10 mouse cellular contexts compared by ENCODE assay signal in genomic region chr6:66200136-66200790, GRCm38 (mm10).
A peak's percentile ranks its signal among the peaks of the same experiment; 100 is the strongest.
DNase-seq lines count a peak whose midpoint lies in the region; ATAC-seq and TF ChIP-seq lines count a peak whose summit lies in the region.
"Had no signal": no experiment of that assay in that cellular context is flagged by ENCODE, and none has a peak within 500 bp of the region (broad histone marks: within the 10 kb centered on the region; RNA-seq: fewer than 3 reads in every experiment).

No protein-coding gene starts in this region.

- TF ChIP-seq POLR2A in heart, adult 2 months (IDR thresholded peaks at IDR 0.05; ENCODE audit: insufficient read depth, low read depth, low read length): no peak
- no peak for TF ChIP-seq POLR2A in CH12.LX (IDR thresholded peaks at IDR 0.05; ENCODE audit: low read depth, low read length)

- no peak overlapping the region for H3K9ac ChIP-seq in heart, embryonic 13.5 days
- H3K9ac ChIP-seq in heart, adult 2 months (ENCODE audit: low read depth, low read length): no peak overlapping the region
- no peak overlapping the region for H3K9ac ChIP-seq in CH12.LX (ENCODE audit: insufficient read depth, low read depth)
- H3K9ac ChIP-seq: embryonic facial prominence, embryonic 13.5 days; liver, embryonic 14.5 days had no signal

- 8% methylated on average over 6 of the region's 6 CpGs for WGBS in heart, embryonic 13.5 days
- 9% methylated on average over 6 of the region's 6 CpGs for WGBS in heart, adult 2 months
- 89% methylated on average over 6 of the region's 6 CpGs for WGBS in forebrain, embryonic 10.5 days

- no peak for ATAC-seq in heart, embryonic 13.5 days (ENCODE audit: extremely low read depth, insufficient number of reproducible peaks, low FRiP score, low TSS enrichment)
- ATAC-seq in megakaryocyte, adult 5-6 weeks (ENCODE audit: poor library complexity, severe bottlenecking): peak; percentile 45
- no peak for ATAC-seq in cerebellum, adult (ENCODE audit: insufficient number of reproducible peaks, low FRiP score, low TSS enrichment)

- peak overlapping the region; percentile 6; the same call in 1 of the 2 replicates for H3K4me3 ChIP-seq in heart, embryonic 13.5 days
- H3K4me3 ChIP-seq in heart, adult 2 months: no peak overlapping the region
- no peak overlapping the region for H3K4me3 ChIP-seq in CH12.LX (replicated peaks in 1 of 3; ENCODE audit: low read depth in 2 of 3, low read length in 2 of 3, poor library complexity in 1 of 3)
- no peak overlapping the region for H3K4me3 ChIP-seq in forebrain, embryonic 10.5 days
- H3K4me3 ChIP-seq: embryonic facial prominence, embryonic 13.5 days had no signal

- peak overlapping the region; percentile 47 for H3K4me2 ChIP-seq in heart, embryonic 13.5 days
- peak overlapping the region; percentile 15; the same call in 1 of the 2 replicates for H3K4me2 ChIP-seq in CH12.LX (ENCODE audit: insufficient read depth, low read depth, poor library complexity, severe bottlenecking)
- H3K4me2 ChIP-seq: embryonic facial prominence, embryonic 13.5 days had no signal

- peak overlapping the region; percentile 13 for H3K27ac ChIP-seq in heart, embryonic 13.5 days (replicated peaks)
- H3K27ac ChIP-seq in heart, adult 2 months: no peak overlapping the region
- H3K27ac ChIP-seq in CH12.LX (ENCODE audit: insufficient read depth, low read depth): no peak overlapping the region
- H3K27ac ChIP-seq in forebrain, embryonic 10.5 days: no peak overlapping the region
- H3K27ac ChIP-seq: embryonic facial prominence, embryonic 13.5 days; liver, embryonic 14.5 days had no signal

- no peak for TF ChIP-seq EP300 in heart, adult 2 months (IDR thresholded peaks at IDR 0.05; ENCODE audit: insufficient read depth, low read depth, low read length)
- no peak for TF ChIP-seq EP300 in CH12.LX (IDR thresholded peaks at IDR 0.05; ENCODE audit: low read length)

- H3K9me3 ChIP-seq in heart, embryonic 13.5 days: no peaks in the 10 kb centered on the region
- H3K9me3 ChIP-seq in CH12.LX (replicated peaks; ENCODE audit: low read length): no peaks in the 10 kb centered on the region
- no peaks in the 10 kb centered on the region for H3K9me3 ChIP-seq in forebrain, embryonic 10.5 days
- H3K9me3 ChIP-seq: embryonic facial prominence, embryonic 13.5 days had no signal

- peaks cover 9% of the 10 kb centered on the region for H3K4me1 ChIP-seq in heart, embryonic 13.5 days
- no peaks in the 10 kb centered on the region for H3K4me1 ChIP-seq in heart, adult 2 months (ENCODE audit: control insufficient read depth, insufficient read depth, low read length)
- H3K4me1 ChIP-seq in CH12.LX (ENCODE audit: control insufficient read depth in 1 of 2, insufficient read depth in 2 of 2): peaks cover 0 to 15% of the 10 kb centered on the region in 2 experiments; a peak in 2 of 4 replicates
- H3K4me1 ChIP-seq in forebrain, embryonic 10.5 days: no peaks in the 10 kb centered on the region

- no peaks in the 10 kb centered on the region for H3K79me2 ChIP-seq in heart, adult 2 months (replicated peaks; ENCODE audit: control insufficient read depth, insufficient read depth, low read length)
- H3K79me2 ChIP-seq in CH12.LX (replicated peaks; ENCODE audit: control insufficient read depth, extremely low read depth, insufficient read depth, poor library complexity, severe bottlenecking): no peaks in the 10 kb centered on the region

- in situ Hi-C loops in CH12.LX (cut with MboI; ENCODE audit: low pct_ligation_motif_present, low pct_unique_long_range_greater_than_20kb, low sequenced_read_pairs): no loop called here

- no peak for TF ChIP-seq RAD21 in CH12.LX (IDR thresholded peaks at IDR 0.05; ENCODE audit: low read depth, low read length)

- dilution Hi-C loops in CH12.LX (cut with MboI; ENCODE audit: extremely low pct_ligation_motif_present, extremely low pct_unique_long_range_greater_than_20kb, low sequenced_read_pairs): no loop called here

- no peaks in the 10 kb centered on the region for H3K36me3 ChIP-seq in heart, embryonic 13.5 days
- no peaks in the 10 kb centered on the region for H3K36me3 ChIP-seq in heart, adult 2 months (ENCODE audit: control insufficient read depth, insufficient read depth, low read length)
- no peaks in the 10 kb centered on the region for H3K36me3 ChIP-seq in CH12.LX (replicated peaks in 1 of 2; ENCODE audit: control insufficient read depth in 1 of 2, insufficient read depth in 1 of 2, low read length in 1 of 2)
- H3K36me3 ChIP-seq in forebrain, embryonic 10.5 days (replicated peaks): no peaks in the 10 kb centered on the region
- H3K36me3 ChIP-seq: embryonic facial prominence, embryonic 13.5 days had no signal

- no peaks in the 10 kb centered on the region for H3K27me3 ChIP-seq in heart, embryonic 13.5 days (replicated peaks)
- H3K27me3 ChIP-seq in heart, adult 2 months (ENCODE audit: control insufficient read depth, insufficient read depth, low read length): no peaks in the 10 kb centered on the region
- H3K27me3 ChIP-seq in CH12.LX (replicated peaks): no peaks in the 10 kb centered on the region
- H3K27me3 ChIP-seq in forebrain, embryonic 10.5 days (ENCODE audit: poor library complexity, severe bottlenecking): no peaks in the 10 kb centered on the region
- H3K27me3 ChIP-seq: embryonic facial prominence, embryonic 13.5 days had no signal

- TF ChIP-seq CTCF in heart, adult 2 months (IDR thresholded peaks at IDR 0.05): no peak
- TF ChIP-seq CTCF in CH12.LX (conservative IDR thresholded peaks at IDR 0.05 in 1 of 2, IDR thresholded peaks at IDR 0.05 in 1 of 2; ENCODE audit: low read depth in 2 of 2, low read length in 2 of 2): no peak

- DNase-seq in heart, adult 2 months: no peak
- peak; percentile 31 for DNase-seq in CH12.LX (ENCODE audit: extremely low read depth)
- peak; percentile 35 for DNase-seq in hindlimb bud, embryonic 11.5 days (ENCODE audit: extremely low spot score, low read depth, low spot score)
- no peak for DNase-seq in forebrain, embryonic 10.5 days (ENCODE audit: extremely low spot score, low spot score)
- no peak for DNase-seq in layer of hippocampus, postnatal 10 days (ENCODE audit: low spot score in 2 of 2)

- intact Hi-C loops in heart, adult 2 months (cut with DNase I): no loop called here

TF ChIP-seq in CH12.LX, 34 proteins besides CTCF, POLR2A, EP300 and RAD21:
- TF ChIP-seq ZC3H11A (IDR thresholded peaks at IDR 0.05; ENCODE audit: low read depth, low read length): no peak

Comparison
In these comparisons a context has a peak if more than half of its experiments do, and no peak if none do; other contexts are left out.
1. DNase-seq: peak in CH12.LX (single experiment) and hindlimb bud, embryonic 11.5 days (single experiment); none in heart, adult 2 months (0 of 2), forebrain, embryonic 10.5 days (single experiment) and layer of hippocampus, postnatal 10 days (0 of 2).